Mouse (Mus musculus) cerebellum, adult 2 months (tissue): Measurements from ENCODE around the gene Ppbp.

ENCODE experiments used
- CTCF ChIP-seq: fragments of 200-500 bp; IDR thresholded peaks from 2 replicates; pipeline ENCODE4 v1.5.1; 2011; ENCODE audit warnings: low read depth, mild to moderate bottlenecking, control low read depth, low read length, moderate library complexity, borderline replicate concordance; ENCODE audit not compliant: insufficient read depth
- POLR2A ChIP-seq: fragments of 200-500 bp; IDR thresholded peaks from 2 replicates; pipeline ENCODE4 v1.6.1; 2011; ENCODE audit warnings: low read length, control low read depth, borderline replicate concordance; ENCODE audit not compliant: insufficient read depth

- TF ChIP-seq CTCF (no peak), POLR2A (no peak)
Measured at GRCm38 (mm10) chr5:90758020-90758605, 10.2 kb upstream of the Ppbp start.
